Mouse (Mus musculus): ENCODE results near the gene Kcnk5.

DNA sequence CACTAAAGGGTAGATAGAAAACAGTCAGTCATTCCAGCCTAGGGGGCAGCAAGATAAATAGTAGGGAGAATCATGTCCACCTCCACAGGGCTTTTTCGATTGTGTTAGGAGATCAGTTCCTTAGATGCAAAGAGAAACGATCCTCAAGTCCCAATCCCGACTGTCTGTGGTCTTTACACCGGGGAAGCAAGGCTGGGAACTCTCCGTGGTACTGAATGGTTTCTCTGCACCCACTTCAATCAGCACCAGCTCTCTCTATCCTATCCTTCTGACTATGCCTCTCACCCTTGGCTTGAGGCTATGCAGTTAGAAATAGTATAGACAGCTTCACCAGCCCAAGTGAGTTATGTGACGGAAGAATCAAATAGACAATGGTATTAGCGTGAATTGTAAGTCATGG, 88.1 kb downstream of the Kcnk5 start:
- TF ChIP-seq GATA1 (IDR thresholded peaks at IDR 0.05; ENCODE audit: low read length) (no peak), TAL1 (IDR thresholded peaks at IDR 0.05; ENCODE audit: low read length) (no peak)

Data from erythroblast, embryonic 14.5 days (primary cell).